13 mouse cellular contexts compared by ENCODE assay signal in the genomic region with DNA sequence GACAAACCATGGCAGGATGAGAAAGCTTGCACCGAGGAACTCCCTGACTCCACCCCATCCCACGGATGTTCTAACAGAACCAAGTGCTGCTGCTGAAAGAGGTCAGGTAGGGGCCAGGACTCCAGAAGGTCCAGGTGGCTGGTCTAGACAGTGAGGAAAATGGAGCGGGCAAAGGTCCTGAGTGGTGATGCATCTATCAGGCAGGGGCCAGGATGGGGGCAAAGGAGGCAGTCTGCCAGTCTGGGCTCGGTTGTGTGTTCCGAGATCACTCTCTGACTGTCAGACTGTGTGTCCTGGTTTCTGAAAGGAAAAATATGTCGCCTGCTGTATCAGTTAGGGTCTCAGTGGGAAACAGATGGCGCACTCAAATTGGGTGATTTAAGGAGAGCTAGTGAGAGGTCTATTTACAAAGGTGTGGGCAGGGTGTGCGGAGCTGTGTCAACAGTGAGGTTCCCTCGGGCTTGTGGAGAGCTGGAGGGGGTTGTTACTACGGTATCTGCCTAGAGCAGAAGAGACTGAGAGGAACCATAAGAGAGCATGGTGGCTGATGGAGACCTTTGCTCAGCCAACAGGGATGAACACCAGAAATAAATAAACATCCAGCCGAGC.
DNase-seq lines count a peak whose midpoint lies in the region; ATAC-seq and TF ChIP-seq lines count a peak whose summit lies in the region.
"Had no signal": no experiment of that assay in that cellular context is flagged by ENCODE, and none has a peak within 500 bp of the region (broad histone marks: within the 10 kb centered on the region; RNA-seq: fewer than 3 reads in every experiment).

No protein-coding gene starts in this region.

- H3K27me3 ChIP-seq in intestine, embryonic 15.5 days (replicated peaks), result no peaks in the 10 kb centered on the region

- no peak for TF ChIP-seq CTCF in brain, embryonic 14.5 days (IDR thresholded peaks at IDR 0.05; ENCODE audit: borderline replicate concordance, extremely low read depth, insufficient read depth, insufficient read length)

- H3K27ac ChIP-seq in intestine, embryonic 15.5 days, result no peak overlapping the region
- H3K27ac ChIP-seq: kidney, postnatal 0 days had no signal

- TF ChIP-seq POLR2A in brain, embryonic 14.5 days (IDR thresholded peaks at IDR 0.05; ENCODE audit: borderline replicate concordance, extremely low read depth, insufficient read depth, insufficient read length, poor library complexity, severe bottlenecking), result no peak

- H3K4me2 ChIP-seq in intestine, embryonic 15.5 days (replicated peaks), result no peak overlapping the region

- peak; percentile 39 to 54 for DNase-seq in cerebellum, postnatal 14 days
- no peak for DNase-seq in cerebellum, postnatal 4 days (ENCODE audit: low spot score in 2 of 2)
- peak; percentile 7 to 57 for DNase-seq in left cerebral cortex, postnatal 25 days (ENCODE audit: low spot score in 2 of 2)
- no peak for DNase-seq in left cerebral cortex, postnatal 4 days
- peak; percentile 85 for DNase-seq in brain, embryonic 14.5 days (ENCODE audit: low read depth)
- no peak for DNase-seq in adrenal gland, adult 2 months
- DNase-seq: B cell, adult 2 months; heart, postnatal 4 days; lung, postnatal 36 days had no signal

- no peaks in the 10 kb centered on the region for H3K36me3 ChIP-seq in intestine, embryonic 15.5 days

- 17% methylated on average over 11 of the region's 11 CpGs for WGBS in intestine, embryonic 15.5 days

- H3K4me3 ChIP-seq in intestine, embryonic 15.5 days (replicated peaks), result no peak overlapping the region
- H3K4me3 ChIP-seq: myocyte had no signal

- no peak overlapping the region for H3K9ac ChIP-seq in intestine, embryonic 15.5 days

- peak; percentile 58; the same call in 1 of the 2 replicates for ATAC-seq in intestine, embryonic 15.5 days
- no peak for ATAC-seq in granulocyte monocyte progenitor cell, adult 5-6 weeks (replicated peaks; ENCODE audit: poor library complexity, severe bottlenecking)

- H3K9me3 ChIP-seq in intestine, embryonic 15.5 days, result no peaks in the 10 kb centered on the region

- intact Hi-C loops in left cerebral cortex, postnatal 25 days (cut with DNase I), result no loop called here
- intact Hi-C loops in left cerebral cortex, postnatal 4 days (cut with DNase I), result no loop called here

- H3K4me1 ChIP-seq in intestine, embryonic 15.5 days (replicated peaks), result no peaks in the 10 kb centered on the region

Comparison
In these comparisons a context has a peak if more than half of its experiments do, and no peak if none do; other contexts are left out.
1. DNase-seq: peak in cerebellum, postnatal 14 days (2 of 2), left cerebral cortex, postnatal 25 days (2 of 2) and brain, embryonic 14.5 days (single experiment); none in cerebellum, postnatal 4 days (0 of 2), left cerebral cortex, postnatal 4 days (single experiment) and adrenal gland, adult 2 months (single experiment).